Mouse (Mus musculus): ENCODE measurements around the gene Maml3.

DNA sequence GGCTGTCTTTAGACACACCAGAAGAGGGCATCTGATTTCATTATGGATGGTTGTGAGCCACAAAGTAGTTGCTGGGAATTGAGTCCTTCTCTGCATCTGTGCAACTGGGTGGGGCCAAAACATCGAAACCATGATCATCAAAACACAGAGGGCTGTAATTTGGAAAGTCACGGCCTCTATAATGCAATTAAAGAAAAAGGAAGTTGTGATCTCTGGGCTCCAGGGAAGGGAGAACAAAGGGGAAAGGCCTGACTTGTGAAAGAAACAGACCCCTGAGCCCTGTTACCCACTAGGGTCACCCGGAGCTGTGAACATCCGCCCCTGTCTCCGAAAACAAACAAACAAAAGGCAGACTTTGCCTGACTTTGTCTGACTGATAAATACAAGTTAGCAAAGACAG lies 123.4 kb downstream of the Maml3 start:
- TF ChIP-seq CTCF (IDR thresholded peaks at IDR 0.05; ENCODE audit: borderline replicate concordance, extremely low read depth, insufficient read depth, insufficient read length) = no peak
- no peak for TF ChIP-seq POLR2A (IDR thresholded peaks at IDR 0.05; ENCODE audit: borderline replicate concordance, extremely low read depth, insufficient read depth, insufficient read length, poor library complexity, severe bottlenecking)

Data from brain, embryonic 14.5 days (tissue).